Mouse (Mus musculus): ENCODE measurements at regions not wholly inside any gene's neighbourhood (a gene's known extent, or its start where the extent isn't known, plus 50 kb on each side); places are given as distances from the start of the nearest gene placed in this dataset.

DNA sequence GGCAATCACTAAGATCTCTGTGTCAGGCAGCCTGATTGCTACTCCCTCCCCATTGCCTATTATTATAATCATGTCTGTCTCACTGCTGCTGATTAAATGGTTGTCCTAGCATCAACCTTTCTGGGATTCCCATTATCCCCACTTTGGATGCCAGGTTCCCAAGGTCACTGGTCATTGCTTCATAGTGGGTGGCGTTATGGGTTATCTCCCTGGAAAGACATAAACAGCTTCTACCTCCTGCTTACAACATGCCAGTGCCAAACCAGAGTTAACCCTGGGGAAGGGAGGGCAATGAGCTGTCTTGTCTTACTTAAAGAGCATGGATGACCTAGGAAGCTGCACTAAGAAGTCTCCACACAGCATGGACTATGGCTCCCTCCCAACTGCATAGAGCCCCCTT lies 136.9 kb downstream of the Uaca start:
- DNase-seq (ENCODE audit: low read depth, low spot score), result no peak

DNA sequence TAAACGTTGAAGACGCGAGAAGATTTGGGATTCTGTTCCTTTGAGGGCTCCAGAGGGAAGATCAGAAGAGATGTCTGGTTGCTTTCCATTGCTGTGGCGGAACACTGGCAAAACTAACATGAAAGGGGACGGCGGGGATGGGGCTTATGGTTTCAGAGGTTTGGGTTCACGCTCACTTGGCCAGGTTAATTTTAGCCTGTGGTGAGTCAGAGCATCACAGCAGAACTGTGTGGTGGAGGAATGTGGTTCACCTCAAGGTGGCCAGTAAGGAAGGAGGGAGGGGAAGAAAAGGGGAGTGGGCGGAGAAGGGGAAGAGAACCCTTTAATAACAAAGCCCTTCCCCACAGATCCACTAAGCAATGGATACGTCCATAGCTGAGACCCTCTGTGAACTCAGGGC lies 142.6 kb downstream of the Uaca start:
- no peak for DNase-seq (ENCODE audit: low read depth, low spot score)

DNA sequence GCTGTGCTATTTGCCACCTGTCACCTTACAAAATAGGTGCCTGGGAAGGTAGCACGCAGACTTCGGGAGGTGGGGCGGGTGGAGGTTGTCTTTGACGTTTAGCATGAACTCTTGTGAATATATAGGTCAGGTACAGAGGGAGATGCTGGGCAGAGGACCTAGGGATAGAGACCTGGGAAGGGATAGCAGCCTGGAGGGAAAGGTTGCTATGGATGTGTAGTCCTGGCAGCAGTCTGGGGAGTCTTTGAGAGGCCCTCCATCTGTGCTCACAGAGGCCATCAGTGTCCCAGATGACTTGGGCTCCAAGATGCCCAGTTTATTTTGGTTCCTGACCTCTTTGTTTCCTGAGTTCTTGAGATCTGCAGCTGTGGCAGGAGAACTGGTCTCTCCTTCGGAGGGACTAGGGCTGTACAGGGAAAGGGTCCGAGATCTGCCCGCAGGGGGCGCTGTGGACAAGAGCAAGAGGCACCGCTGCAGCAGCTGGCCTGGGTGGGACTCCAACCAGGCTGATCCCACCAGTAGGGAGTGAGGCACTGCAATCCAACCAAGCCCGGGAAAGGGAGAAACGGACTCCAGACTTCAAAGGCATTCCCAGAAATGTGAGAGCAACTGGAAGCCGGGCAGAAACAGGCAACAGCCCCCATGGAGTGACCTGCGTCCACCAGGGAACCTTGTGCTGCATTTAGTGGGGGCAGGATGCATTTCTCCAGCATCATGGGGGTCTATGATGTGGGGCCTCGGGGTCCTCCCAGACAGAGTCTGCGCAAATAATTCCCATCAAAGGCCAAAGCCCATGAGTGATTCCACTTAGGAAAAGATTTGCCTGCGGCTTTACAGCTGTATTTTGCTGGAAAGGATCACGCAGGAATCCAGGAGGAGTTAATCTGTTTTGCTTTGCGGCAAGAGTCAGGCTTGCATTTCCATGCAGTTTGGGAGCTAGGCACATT lies 145.8 kb downstream of the Uaca start:
- DNase-seq (ENCODE audit: low read depth, low spot score), result peak; percentile 53

DNA sequence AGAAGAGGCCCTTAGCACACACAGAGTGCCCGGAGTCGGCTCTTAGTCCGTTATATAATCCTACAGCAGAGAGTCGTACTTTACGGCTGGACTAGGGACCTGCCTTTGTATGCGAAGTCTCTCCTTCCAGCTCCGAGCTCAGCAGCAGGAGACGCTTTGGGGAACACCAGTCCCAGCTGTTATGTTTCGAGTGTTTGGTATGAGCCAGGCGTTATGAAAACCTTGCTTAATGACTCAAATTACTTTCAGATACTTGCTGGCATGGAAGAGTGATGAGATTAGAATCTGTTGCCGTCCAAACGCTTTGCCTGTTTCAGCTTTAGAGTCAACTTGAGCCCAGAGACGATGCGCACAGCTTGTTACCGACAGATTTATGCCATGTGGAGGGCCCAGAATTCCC lies 153.0 kb downstream of the Uaca start:
- no peak for DNase-seq (ENCODE audit: low read depth, low spot score)

DNA sequence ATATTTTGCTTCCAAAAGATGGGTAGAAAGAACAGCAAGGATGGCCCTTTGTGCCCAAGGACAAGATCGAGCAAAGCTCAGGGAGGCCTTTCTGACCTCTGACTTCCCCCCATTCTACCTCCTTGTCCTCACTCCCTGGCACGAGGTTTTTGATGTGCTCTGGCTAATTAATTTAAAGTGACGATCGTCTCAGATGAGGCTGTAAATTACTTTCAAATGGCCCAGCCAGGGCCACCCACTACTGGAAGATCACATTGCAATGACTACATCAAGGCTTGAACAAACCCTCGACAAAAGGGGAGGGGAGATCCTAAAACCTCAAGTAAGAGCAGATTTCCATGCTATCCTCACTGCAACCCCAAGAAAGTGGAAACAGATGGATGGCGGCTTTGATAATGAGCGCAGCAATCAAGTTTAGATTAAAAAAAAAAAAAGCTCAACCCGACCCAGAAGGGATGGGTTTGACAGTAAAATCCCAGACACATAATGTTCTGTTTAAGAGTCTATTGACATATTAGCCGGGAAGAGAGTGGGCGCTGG lies 154.3 kb downstream of the Uaca start:
- no peak for DNase-seq (ENCODE audit: low read depth, low spot score)

DNA sequence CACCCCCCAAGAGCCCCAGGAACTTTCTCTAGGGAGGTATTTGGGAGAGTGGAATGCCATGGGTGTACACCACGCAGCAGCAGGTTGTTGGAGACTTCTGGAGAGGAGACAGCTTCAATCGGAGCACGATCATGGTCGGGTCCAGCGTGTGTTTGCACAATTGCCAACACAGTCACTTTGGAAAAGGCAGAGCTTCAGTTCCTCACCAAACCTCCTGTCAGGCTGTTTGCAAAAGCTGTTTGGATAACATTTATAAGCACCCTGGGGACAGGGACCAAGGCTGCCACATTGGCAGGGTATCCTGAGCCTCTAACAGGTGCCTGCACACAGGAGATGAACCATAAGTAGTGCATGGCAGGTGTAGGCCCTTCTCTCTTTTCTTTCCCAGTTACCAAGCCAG lies 155.8 kb downstream of the Uaca start:
- no peak for DNase-seq (ENCODE audit: low read depth, low spot score)

DNA sequence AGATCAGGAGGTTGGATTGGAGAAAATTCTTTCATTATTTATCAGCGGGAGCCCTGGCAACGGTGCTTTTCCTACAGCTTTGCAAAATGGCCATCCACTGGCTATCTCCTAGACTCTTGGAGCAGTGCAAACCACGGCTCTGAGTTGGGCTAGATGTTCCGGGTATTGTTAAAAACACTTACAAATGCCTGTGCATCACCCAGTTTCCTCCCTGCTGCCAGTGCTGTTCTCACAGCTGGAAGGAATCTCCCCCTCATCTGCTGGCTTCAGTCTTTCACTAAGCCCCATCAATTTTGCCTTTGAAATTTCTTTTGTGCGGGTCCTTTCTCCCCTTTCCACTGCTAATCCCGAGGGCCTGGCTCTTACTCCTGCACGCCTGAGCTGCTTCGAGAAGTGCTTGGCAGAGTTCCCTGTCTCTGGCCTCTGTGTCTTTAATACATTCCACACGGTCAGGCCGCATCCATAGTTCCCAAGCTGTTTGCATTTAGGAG lies 156.8 kb downstream of the Uaca start:
- peak; percentile 41 for DNase-seq (ENCODE audit: low read depth, low spot score)

DNA sequence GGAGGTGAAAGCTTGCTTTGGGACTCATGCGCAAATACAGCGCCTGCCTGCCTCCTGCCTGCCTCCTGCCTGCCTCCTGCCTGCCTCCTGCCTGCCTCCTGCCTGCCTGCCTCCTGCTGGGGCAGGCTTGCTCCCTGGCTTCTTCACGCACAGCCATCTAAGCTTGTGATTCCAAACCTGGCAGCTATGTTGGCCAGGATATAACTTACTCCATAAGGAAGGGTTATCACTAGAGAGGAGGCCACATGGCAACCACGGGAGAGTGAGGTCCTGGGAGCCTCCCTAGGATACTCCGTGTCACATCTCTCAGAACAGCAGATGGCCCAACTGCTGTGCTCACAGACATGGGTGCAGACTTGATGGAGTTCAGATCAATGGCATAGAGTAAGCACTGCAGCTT lies 163.1 kb downstream of the Uaca start:
- no peak for DNase-seq (ENCODE audit: low read depth, low spot score)

DNA sequence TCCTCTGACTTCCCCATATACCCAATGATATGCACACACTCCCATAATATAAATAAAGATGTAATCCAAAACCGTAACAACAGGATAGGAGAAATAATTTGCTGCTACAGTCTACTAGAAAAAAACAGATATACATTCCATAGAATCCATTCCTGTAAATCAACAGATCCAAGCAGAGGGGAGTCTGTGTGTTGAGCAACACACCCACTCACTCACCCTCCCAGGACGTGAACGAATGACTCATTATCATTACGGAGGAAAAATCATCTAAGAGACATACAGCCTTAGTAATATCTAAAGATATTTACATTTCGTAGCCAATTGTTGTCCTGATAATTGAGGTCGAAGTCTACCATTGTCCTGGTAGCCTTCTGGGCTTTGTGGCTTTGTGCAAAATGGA lies 165.2 kb downstream of the Uaca start:
- no peak for DNase-seq (ENCODE audit: low read depth, low spot score)

DNA sequence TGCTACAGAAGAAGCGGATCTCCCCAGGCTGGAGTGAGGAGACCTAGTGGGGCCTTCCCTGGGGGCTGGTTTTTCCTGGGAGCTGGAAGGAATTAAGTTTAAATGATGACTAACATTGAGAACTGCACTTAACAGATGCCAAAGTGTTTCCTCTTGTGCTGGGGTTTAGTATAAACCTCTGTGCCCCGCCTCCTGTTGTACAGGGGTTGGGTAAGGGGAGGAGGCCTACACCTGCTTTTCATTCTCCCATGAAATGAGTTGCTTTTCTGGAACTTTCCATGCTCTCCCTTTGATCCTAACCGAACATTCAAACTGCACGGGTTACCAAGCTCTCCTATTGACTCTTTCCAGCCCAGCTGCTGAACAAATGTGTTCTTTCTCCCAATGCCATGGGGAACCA lies 167.7 kb downstream of the Uaca start:
- DNase-seq (ENCODE audit: low read depth, low spot score), result no peak

DNA sequence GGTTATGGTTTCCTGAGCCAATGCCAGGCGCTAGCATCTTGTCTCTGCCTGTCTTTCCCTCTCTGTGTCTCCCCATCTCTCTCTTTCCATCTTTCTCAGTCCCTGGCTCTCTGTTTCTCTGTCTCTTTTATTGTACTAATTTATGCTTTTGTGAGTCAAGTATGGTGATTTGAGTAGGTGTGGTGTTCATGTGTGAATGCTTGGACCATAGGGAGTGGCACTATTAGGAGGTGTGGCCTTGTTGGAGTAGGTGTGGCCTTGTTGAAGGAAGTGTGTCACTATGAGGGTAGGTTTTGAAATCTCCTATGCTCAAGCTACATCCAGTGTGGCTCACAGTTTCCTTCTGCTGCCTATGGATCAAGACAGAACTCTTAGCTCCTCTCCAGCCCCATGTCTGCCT lies 171.3 kb downstream of the Uaca start:
- no peak for DNase-seq (ENCODE audit: low read depth, low spot score)

DNA sequence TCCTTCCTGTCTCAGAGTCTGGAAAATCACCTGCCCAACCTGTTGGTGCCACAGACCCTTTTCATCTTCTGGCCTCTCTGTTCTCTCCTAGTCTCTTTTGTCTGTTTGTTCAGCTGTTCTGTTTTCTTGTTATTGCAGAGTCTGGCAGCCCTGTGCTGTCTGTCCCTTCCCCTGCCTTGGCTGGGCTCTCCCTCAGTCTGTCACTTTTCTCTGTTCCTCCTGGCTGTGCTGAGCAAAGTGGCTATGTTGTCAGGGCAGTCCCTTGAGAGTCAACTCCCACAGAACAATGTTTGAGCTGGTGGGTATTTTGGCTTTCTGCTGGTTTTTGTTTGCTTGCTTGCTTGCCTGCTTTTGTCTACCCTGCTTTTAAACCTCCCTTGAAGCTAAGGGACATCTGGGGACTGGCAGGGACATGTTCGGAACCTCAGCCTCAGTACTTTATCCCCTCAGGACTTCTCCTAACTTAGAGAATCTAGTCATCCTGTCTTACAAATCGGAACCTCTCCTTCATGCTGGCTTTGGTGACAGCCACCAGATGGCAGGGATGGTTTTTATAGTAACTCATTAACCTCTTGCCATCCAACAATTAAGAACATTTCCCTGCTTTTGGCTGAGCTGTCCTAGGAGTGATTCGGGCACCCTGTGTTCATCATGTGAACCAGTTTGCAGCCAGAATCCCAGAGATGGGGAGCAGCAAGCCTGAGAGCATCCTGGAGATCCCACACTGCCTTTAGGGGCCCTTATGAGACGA lies 174.1 kb downstream of the Uaca start:
- DNase-seq (ENCODE audit: low read depth, low spot score), result peak; percentile 54

DNA sequence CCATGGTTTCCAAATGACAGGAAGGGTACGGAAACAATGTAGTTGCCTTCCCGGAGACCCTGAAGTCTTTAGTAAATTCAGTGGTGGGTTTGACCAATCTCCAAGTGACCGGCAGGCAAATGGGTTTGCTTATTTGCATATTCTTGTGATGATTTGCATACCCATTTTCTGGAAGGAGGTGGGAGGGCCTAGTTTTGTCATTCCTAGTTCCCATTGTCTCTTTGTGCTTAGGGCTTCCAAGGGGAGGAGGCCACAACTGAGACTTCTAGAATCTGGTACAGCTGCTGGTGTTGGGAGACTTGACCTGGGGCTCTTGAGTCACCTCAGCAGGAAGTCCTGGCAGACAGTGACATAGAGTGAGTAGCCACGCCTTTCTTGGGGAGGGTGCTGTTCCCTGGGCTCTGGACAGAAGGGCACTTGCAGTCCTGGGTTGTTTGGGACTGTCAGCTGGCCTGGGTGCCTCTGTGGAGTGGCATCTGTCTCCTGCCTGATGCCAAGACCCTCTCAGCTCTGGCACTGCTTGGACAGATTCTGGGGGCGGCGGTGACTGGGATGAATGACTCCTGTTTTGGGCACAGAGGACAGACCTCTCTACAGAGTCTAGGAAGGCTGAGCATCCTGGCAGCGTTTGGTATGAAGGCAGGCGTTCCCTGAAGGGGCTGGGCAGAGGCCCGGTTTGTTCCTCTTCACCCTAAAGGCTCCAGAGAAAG lies 178.0 kb downstream of the Uaca start:
- DNase-seq (ENCODE audit: low read depth, low spot score), result no peak

DNA sequence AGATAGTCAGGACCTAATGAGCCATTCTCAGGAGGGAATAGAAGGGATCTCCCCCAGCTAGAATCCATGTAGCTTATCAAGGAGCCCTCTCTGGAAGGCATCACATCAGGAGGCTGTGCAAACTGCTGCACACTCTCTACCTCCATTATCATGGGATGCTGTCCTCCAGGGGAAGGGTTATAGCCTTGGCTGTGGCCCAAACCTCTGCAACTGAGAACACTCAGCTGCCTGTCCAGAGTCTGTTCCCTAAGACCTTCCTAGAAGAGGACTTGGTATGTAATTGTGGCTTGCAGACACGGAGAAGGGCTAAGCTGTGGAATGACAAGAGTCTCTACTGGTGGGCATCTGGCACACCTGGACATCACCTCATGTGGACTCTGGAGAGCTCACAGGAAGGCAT lies 180.2 kb downstream of the Uaca start:
- no peak for DNase-seq (ENCODE audit: low read depth, low spot score)

DNA sequence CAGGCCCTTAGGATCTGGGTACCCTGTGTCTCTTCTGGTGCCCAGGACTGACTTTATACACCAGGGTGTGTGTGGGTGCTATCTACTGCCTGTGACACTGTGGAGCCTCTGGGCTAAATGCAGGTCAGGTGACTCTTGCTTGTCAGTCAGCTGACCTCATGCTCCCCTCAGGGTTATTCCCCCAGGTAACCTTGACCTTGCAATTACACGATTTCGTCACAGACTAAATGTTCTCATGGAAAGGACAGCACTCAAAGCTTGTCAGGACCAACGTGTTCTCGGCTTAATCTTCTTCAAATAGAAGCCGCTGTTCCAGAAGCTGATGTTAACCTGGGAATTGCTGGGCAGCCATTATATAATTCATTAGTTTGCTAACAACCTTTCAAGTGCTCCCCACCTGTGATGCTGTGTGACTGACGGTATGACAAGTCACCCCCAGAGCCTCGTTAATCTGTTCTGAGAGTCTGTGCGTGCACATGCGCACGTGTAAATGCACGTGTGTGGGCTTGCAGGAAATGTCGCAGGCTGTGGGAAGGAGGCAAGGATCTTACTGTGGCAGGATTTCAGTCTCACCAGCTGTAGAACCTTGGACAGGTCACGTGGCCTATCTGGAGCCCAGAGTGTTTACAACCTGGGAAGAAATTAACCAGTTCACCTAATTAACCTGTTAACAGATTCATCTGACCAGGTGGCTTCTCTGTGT lies 188.2 kb downstream of the Uaca start:
- peak; percentile 72 for DNase-seq (ENCODE audit: low read depth, low spot score)

DNA sequence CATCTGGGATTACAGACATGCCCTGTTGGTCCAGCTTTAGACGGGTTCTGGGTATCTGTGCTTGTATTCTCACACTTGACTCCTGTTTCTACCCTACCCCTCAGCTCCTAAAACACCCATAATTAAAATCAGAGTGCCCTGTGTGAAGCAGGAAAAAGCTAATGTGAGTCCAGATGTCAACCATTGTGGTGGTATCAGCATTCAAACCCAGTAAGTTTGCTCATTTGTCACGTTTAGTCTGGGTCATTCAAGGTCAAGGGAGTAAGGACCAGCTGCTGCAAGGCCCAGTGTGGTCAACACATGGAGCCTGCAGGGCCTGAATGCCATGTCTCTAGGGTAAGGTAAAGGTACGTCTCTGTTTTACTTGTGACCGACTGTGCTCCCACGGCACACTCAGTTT lies 188.9 kb downstream of the Uaca start:
- no peak for DNase-seq (ENCODE audit: low read depth, low spot score)

DNA sequence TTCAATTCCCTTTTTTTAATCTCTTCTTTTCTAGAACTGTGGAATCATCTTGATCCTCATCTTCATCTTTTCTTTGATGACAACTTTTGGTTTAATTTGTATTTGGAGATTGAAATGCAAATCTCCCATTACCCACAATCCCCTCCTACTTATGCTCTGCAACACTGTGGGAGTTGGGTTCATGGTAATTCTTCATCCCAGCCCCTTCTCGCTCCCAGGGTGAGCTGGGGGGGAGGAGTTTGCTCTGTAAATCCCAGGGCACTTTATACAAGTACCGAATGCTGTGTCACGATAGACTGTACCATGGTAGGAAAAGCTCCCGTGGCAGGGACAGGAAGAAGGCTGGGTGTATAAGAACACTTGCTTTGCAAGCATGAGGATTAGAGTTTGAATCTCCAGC lies 193.8 kb downstream of the Uaca start:
- no peak for DNase-seq (ENCODE audit: low read depth, low spot score)

DNA sequence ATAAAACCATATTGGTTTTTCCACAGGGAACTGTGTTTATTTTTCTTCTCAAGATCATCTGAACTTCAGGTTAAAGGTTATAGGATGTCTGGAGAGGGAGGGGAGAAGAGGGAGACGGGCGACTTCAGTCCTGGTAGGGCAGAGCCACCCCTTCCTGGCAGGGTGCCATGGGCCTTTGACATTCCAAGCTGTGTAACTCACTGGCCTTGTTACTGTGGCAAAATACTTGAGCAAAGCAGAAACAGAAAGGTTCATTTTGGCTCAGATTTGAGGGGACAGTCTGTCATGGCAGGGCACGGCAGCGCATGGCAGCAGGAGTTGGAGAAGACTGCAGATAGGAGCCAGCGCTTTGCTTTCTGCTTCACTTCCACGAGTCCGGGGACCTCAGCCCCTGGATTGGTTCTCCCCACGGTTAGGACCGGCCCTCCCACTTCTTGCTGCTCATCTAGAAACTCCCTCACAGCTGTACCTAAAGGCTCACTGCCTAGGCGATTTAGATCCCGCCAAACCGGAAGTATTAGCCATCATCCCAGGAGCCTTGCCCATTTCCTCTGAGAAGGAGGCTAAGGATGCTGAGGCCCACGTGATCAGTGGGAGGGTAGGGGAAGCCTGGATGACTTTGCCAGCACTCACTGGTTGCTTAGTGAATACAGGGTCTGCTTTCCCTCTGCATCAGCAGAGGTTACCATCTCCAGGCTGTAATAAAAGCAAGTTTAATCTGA lies 195.5 kb downstream of the Uaca start:
- DNase-seq (ENCODE audit: low read depth, low spot score), result peak; percentile 42

DNA sequence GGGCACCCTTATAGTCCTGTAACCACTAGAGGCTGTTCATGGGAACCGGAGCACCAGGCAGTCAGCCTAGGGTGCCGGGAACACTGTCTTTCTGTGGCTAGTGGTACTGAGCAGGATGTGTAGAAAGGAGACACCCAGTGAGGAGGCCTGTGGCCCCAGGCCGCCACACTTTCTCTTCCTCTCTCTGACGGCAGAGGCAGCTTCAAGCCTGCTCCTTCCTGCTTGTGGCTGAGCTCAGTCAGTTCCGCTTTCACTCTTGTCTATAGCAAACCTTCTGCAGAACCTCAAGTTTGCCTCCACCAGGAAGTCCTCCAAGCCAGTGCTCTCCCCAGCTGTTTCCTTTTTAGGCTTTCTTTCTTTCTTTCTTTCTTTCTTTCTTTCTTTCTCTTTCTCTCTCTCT lies 197.2 kb downstream of the Uaca start:
- peak; percentile 55 for DNase-seq (ENCODE audit: low read depth, low spot score)

DNA sequence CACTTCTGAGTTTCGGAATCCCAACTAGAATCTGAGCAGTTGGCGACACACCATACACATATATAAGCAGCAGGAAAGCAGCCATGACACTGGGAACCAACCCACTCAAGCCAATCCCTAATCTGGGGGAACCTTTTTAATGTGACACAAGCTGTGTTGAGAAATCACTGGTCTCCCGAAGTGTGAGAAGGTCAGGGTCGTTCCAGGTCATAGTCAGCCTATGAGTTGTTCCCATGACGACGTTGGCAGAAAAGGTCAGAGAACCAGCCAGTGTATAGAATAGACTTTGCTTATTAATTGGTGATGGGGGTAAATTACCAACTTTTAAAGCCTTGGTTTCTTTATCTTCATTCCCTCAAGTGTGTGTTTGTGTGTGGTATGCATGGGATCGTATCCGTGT lies 199.3 kb downstream of the Uaca start:
- no peak for DNase-seq (ENCODE audit: low read depth, low spot score)

DNA sequence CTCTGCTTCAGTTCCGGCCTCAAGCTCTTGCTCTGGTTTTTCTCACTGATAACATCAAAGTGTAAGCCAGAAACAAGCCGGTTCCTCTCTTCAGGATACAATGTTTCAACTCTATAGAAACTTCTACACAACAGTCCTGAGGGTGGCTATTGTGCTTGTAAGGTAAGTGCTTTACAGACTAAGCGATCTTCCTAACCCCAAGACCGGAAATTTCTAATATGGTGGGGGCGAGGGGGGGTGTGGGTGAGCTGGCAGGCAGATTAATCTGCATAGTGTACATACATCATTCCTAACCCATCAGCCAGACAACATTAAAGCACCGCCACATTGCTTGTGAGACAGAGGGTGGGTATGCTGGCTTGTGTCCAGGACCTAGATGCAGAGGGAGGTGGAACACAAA lies 200.8 kb downstream of the Uaca start:
- DNase-seq (ENCODE audit: low read depth, low spot score), result no peak
